Mouse (Mus musculus): ENCODE measurements around the gene Zfp526.

The Zfp526 gene

GRCm38 (mm10) chr7:25221102-25221883 is at the start of gene Zfp526:
Gene Zfp526, plus strand, starts transcription at chr7:25221425.
- DNase-seq (ENCODE audit: low spot score): peak; percentile 97

- no peak for DNase-seq (ENCODE audit: low spot score)
These were observed 48.6 kb upstream of the Zfp526 start for GRCm38 (mm10) chr7:25172669-25173068.

GRCm38 (mm10) chr7:25174343-25174742 is 46.9 kb upstream of the Zfp526 start:
- DNase-seq (ENCODE audit: low spot score): no peak

- DNase-seq (ENCODE audit: low spot score): no peak
These were observed 42.9 kb upstream of the Zfp526 start for GRCm38 (mm10) chr7:25178317-25178716.

- no peak for DNase-seq (ENCODE audit: low spot score)
These were observed 42.2 kb upstream of the Zfp526 start for GRCm38 (mm10) chr7:25178787-25179605.

- peak; percentile 69 for DNase-seq (ENCODE audit: low spot score)
These were observed 41.5 kb upstream of the Zfp526 start, which contains the start of gene Pou2f2 for GRCm38 (mm10) chr7:25179606-25180161. Gene Pou2f2, minus strand, starts transcription at chr7:25179726.

GRCm38 (mm10) chr7:25180512-25180911 is 40.7 kb upstream of the Zfp526 start:
- DNase-seq (ENCODE audit: low spot score): no peak

GRCm38 (mm10) chr7:25181331-25181790 is 39.9 kb upstream of the Zfp526 start:
- DNase-seq (ENCODE audit: low spot score): no peak

GRCm38 (mm10) chr7:25181814-25182213 is 39.4 kb upstream of the Zfp526 start:
- no peak for DNase-seq (ENCODE audit: low spot score)

GRCm38 (mm10) chr7:25184091-25184490 is 37.1 kb upstream of the Zfp526 start:
- DNase-seq (ENCODE audit: low spot score): no peak

- DNase-seq (ENCODE audit: low spot score): peak; percentile 68
These were observed 33.3 kb upstream of the Zfp526 start for GRCm38 (mm10) chr7:25187662-25188650.

GRCm38 (mm10) chr7:25190806-25191205 is 30.4 kb upstream of the Zfp526 start:
- no peak for DNase-seq (ENCODE audit: low spot score)

- DNase-seq (ENCODE audit: low spot score): no peak
These were observed 29.1 kb upstream of the Zfp526 start for GRCm38 (mm10) chr7:25192110-25192509.

- no peak for DNase-seq (ENCODE audit: low spot score)
These were observed 26.1 kb upstream of the Zfp526 start for GRCm38 (mm10) chr7:25195148-25195547.

- DNase-seq (ENCODE audit: low spot score): no peak
These were observed 25.1 kb upstream of the Zfp526 start for GRCm38 (mm10) chr7:25196107-25196506.

GRCm38 (mm10) chr7:25197384-25198018 is 23.7 kb upstream of the Zfp526 start:
- no peak for DNase-seq (ENCODE audit: low spot score)

GRCm38 (mm10) chr7:25203624-25204023 is 17.6 kb upstream of the Zfp526 start:
- no peak for DNase-seq (ENCODE audit: low spot score)

- DNase-seq (ENCODE audit: low spot score): no peak
These were observed 15.7 kb upstream of the Zfp526 start for GRCm38 (mm10) chr7:25205355-25206093.

GRCm38 (mm10) chr7:25206094-25206830 is 15.0 kb upstream of the Zfp526 start:
- DNase-seq (ENCODE audit: low spot score): no peak

Measured in left cerebral cortex, adult 11 months (tissue).